Mouse (Mus musculus) heart, adult 2 months (tissue): ENCODE measurements at regions not wholly inside any gene's neighbourhood (a gene's known extent, or its start where the extent isn't known, plus 50 kb on each side); places are given as distances from the start of the nearest gene placed in this dataset.

Experiments used
- CTCF ChIP-seq: fragments of 200-600 bp; IDR thresholded peaks from 2 replicates; pipeline ENCODE4 v1.8.1; 2022; ENCODE audit warnings: antibody characterized with exemption, mild to moderate bottlenecking, moderate library complexity
- EP300 ChIP-seq: fragments of 200-500 bp; IDR thresholded peaks from 2 replicates; pipeline ENCODE4 v1.6.1; 2011; ENCODE audit warnings: low read depth, low read length, control low read depth; ENCODE audit not compliant: insufficient read depth
- POLR2A ChIP-seq: fragments of 200-500 bp; IDR thresholded peaks from 2 replicates; pipeline ENCODE4 v1.6.1; 2011; ENCODE audit warnings: mild to moderate bottlenecking, low read depth, low read length, control low read depth; ENCODE audit not compliant: insufficient read depth

DNA sequence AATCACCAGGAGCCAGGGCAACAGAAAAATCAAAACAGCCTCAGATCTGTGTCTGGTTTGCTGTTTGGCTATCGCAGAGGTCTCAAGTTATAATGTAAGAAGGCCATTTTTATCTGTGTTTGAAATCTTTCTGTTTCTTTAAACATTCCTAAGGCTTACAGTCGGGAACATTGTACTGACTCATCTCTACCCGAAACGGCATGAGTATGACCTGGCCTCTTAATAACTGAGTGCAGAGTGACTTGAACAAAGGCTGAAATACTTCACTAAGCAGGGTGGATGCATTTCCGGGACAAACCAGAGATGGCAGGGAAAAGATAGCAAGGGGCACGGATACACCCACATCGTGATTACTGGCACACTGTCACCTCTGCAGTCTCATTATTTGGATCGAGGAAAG, 355.1 kb downstream of the Nedd1 start:
- no peak for TF ChIP-seq POLR2A
- TF ChIP-seq EP300: no peak
- TF ChIP-seq CTCF: no peak
